Mouse (Mus musculus): ENCODE results near the gene Gpt2. TPM values are rescaled to one million over a fixed set of nuclear protein-coding genes. Genes with fewer than 3 reads are reported as not detected.

The Gpt2 gene
- polyA plus RNA-seq, 1 experiment from 2014 or later = 27.2 TPM

- WGBS = 94% methylated on average over 2 of the region's 2 CpGs
Observed at GRCm38 (mm10) chr8:85536332-85536731, 44.0 kb downstream of the Gpt2 start.

GRCm38 (mm10) chr8:85551934-85552333 lies 59.6 kb downstream of the Gpt2 start:
- peaks cover 46% of the 10 kb centered on the region for H3K36me3 ChIP-seq (ENCODE audit: control insufficient read depth, insufficient read depth, low read length)
- H3K9me3 ChIP-seq (ENCODE audit: control insufficient read depth, low read depth, low read length) = no peaks in the 10 kb centered on the region
- no peak for ATAC-seq (ENCODE audit: insufficient number of reproducible peaks, insufficient read depth, low FRiP score, low read depth)
- no peak overlapping the region for H3K4me2 ChIP-seq (replicated peaks; ENCODE audit: low read depth, low read length)
- H3K9ac ChIP-seq (replicated peaks; ENCODE audit: low read depth, low read length) = no peak overlapping the region
- H3K27ac ChIP-seq (ENCODE audit: low read length) = no peak overlapping the region
- H3K4me1 ChIP-seq (ENCODE audit: control insufficient read depth, insufficient read depth, low read length) = no peaks in the 10 kb centered on the region
- 91% methylated on average over 1 of the region's 1 CpGs for WGBS
- H3K4me3 ChIP-seq (ENCODE audit: low read depth, low read length) = no peak overlapping the region
- no peaks in the 10 kb centered on the region for H3K27me3 ChIP-seq (ENCODE audit: control insufficient read depth, insufficient read depth, low read length)

More at GRCm38 (mm10) chr8:85536332-85536731, 44.0 kb downstream of the Gpt2 start:
- H3K4me2 ChIP-seq (replicated peaks; ENCODE audit: low read depth, low read length) = no peak overlapping the region
- no peak overlapping the region for H3K9ac ChIP-seq (replicated peaks; ENCODE audit: low read depth, low read length)
- H3K27ac ChIP-seq (ENCODE audit: low read length) = no peak overlapping the region
- no peak for ATAC-seq (ENCODE audit: insufficient number of reproducible peaks, insufficient read depth, low FRiP score, low read depth)
- no peaks in the 10 kb centered on the region for H3K4me1 ChIP-seq (ENCODE audit: control insufficient read depth, insufficient read depth, low read length)
- no peaks in the 10 kb centered on the region for H3K9me3 ChIP-seq (ENCODE audit: control insufficient read depth, low read depth, low read length)
- H3K36me3 ChIP-seq (ENCODE audit: control insufficient read depth, insufficient read depth, low read length) = peaks cover 35% of the 10 kb centered on the region
- H3K27me3 ChIP-seq (ENCODE audit: control insufficient read depth, insufficient read depth, low read length) = no peaks in the 10 kb centered on the region
- no peak overlapping the region for H3K4me3 ChIP-seq (ENCODE audit: low read depth, low read length)

- peak overlapping the region; percentile 90 for H3K27ac ChIP-seq (ENCODE audit: low read length)
- H3K9ac ChIP-seq (replicated peaks; ENCODE audit: low read depth, low read length) = peak overlapping the region; percentile 71
Observed at GRCm38 (mm10) chr8:85554391-85555180, 62.2 kb downstream of the Gpt2 start.

GRCm38 (mm10) chr8:85555181-85556145 lies 63.1 kb downstream of the Gpt2 start, which contains the start of gene Dnaja2:
Gene Dnaja2, minus strand, starts transcription at chr8:85555344.
- H3K4me1 ChIP-seq (ENCODE audit: control insufficient read depth, insufficient read depth, low read length) = no peaks in the 10 kb centered on the region
- H3K9ac ChIP-seq (replicated peaks; ENCODE audit: low read depth, low read length) = peak within 1 kb of the TSS; percentile 71
- H3K36me3 ChIP-seq (ENCODE audit: control insufficient read depth, insufficient read depth, low read length) = peaks cover 21% of the 10 kb centered on the region
- peak within 1 kb of the TSS; percentile 58 for H3K4me3 ChIP-seq (ENCODE audit: low read depth, low read length)
- H3K4me2 ChIP-seq (replicated peaks; ENCODE audit: low read depth, low read length) = peak within 1 kb of the TSS; percentile 89
- no peaks in the 10 kb centered on the region for H3K27me3 ChIP-seq (ENCODE audit: control insufficient read depth, insufficient read depth, low read length)
- peak within 1 kb of the TSS; percentile 90 for H3K27ac ChIP-seq (ENCODE audit: low read length)
- no peaks in the 10 kb centered on the region for H3K9me3 ChIP-seq (ENCODE audit: control insufficient read depth, low read depth, low read length)
- WGBS = under 1% methylated on average over 71 of the region's 77 CpGs
- peak; percentile 94 for ATAC-seq (ENCODE audit: insufficient number of reproducible peaks, insufficient read depth, low FRiP score, low read depth)

More at GRCm38 (mm10) chr8:85554391-85555180, 62.2 kb downstream of the Gpt2 start:
- ATAC-seq (ENCODE audit: insufficient number of reproducible peaks, insufficient read depth, low FRiP score, low read depth) = peak; percentile 89
- Histone ChIP-seq H3K27me3 (ENCODE audit: control insufficient read depth, insufficient read depth, low read length) (no peaks in the 10 kb centered on the region), H3K4me3 (ENCODE audit: low read depth, low read length) (peak overlapping the region; percentile 58), H3K9me3 (ENCODE audit: control insufficient read depth, low read depth, low read length) (no peaks in the 10 kb centered on the region), H3K4me1 (ENCODE audit: control insufficient read depth, insufficient read depth, low read length) (no peaks in the 10 kb centered on the region), H3K36me3 (ENCODE audit: control insufficient read depth, insufficient read depth, low read length) (peaks cover 21% of the 10 kb centered on the region), H3K4me2 (replicated peaks; ENCODE audit: low read depth, low read length) (peak overlapping the region; percentile 85)
- WGBS = under 1% methylated on average over 49 of the region's 66 CpGs

- Histone ChIP-seq H3K27ac (ENCODE audit: low read length) (no peak overlapping the region), H3K27me3 (ENCODE audit: control insufficient read depth, insufficient read depth, low read length) (no peaks in the 10 kb centered on the region), H3K4me2 (replicated peaks; ENCODE audit: low read depth, low read length) (no peak overlapping the region), H3K9ac (replicated peaks; ENCODE audit: low read depth, low read length) (no peak overlapping the region), H3K36me3 (ENCODE audit: control insufficient read depth, insufficient read depth, low read length) (peaks cover 11% of the 10 kb centered on the region), H3K4me3 (ENCODE audit: low read depth, low read length) (no peak overlapping the region), H3K9me3 (ENCODE audit: control insufficient read depth, low read depth, low read length) (no peaks in the 10 kb centered on the region), H3K4me1 (ENCODE audit: control insufficient read depth, insufficient read depth, low read length) (no peaks in the 10 kb centered on the region)
- ATAC-seq (ENCODE audit: insufficient number of reproducible peaks, insufficient read depth, low FRiP score, low read depth) = no peak
- WGBS = 77% methylated on average over 2 of the region's 2 CpGs
Observed at GRCm38 (mm10) chr8:85556986-85557600, 64.7 kb downstream of the Gpt2 start.

- no peak overlapping the region for H3K9ac ChIP-seq (replicated peaks; ENCODE audit: low read depth, low read length)
- ATAC-seq (ENCODE audit: insufficient number of reproducible peaks, insufficient read depth, low FRiP score, low read depth) = no peak
- no peak overlapping the region for H3K4me2 ChIP-seq (replicated peaks; ENCODE audit: low read depth, low read length)
Observed at GRCm38 (mm10) chr8:85557601-85557986, 65.2 kb downstream of the Gpt2 start.

GRCm38 (mm10) chr8:85559201-85559600 lies 66.8 kb downstream of the Gpt2 start:
- Histone ChIP-seq H3K4me1 (ENCODE audit: control insufficient read depth, insufficient read depth, low read length) (no peaks in the 10 kb centered on the region), H3K27ac (ENCODE audit: low read length) (no peak overlapping the region), H3K27me3 (ENCODE audit: control insufficient read depth, insufficient read depth, low read length) (no peaks in the 10 kb centered on the region), H3K4me2 (replicated peaks; ENCODE audit: low read depth, low read length) (no peak overlapping the region), H3K9me3 (ENCODE audit: control insufficient read depth, low read depth, low read length) (no peaks in the 10 kb centered on the region), H3K36me3 (ENCODE audit: control insufficient read depth, insufficient read depth, low read length) (no peaks in the 10 kb centered on the region), H3K4me3 (ENCODE audit: low read depth, low read length) (no peak overlapping the region), H3K9ac (replicated peaks; ENCODE audit: low read depth, low read length) (no peak overlapping the region)
- ATAC-seq (ENCODE audit: insufficient number of reproducible peaks, insufficient read depth, low FRiP score, low read depth) = no peak
- 97% methylated on average over 1 of the region's 1 CpGs for WGBS

More at GRCm38 (mm10) chr8:85557601-85557986, 65.2 kb downstream of the Gpt2 start:
- Histone ChIP-seq H3K4me1 (ENCODE audit: control insufficient read depth, insufficient read depth, low read length) (no peaks in the 10 kb centered on the region), H3K4me3 (ENCODE audit: low read depth, low read length) (no peak overlapping the region), H3K36me3 (ENCODE audit: control insufficient read depth, insufficient read depth, low read length) (peaks cover 6% of the 10 kb centered on the region; the same call in 1 of the 2 replicates), H3K27ac (ENCODE audit: low read length) (no peak overlapping the region), H3K27me3 (ENCODE audit: control insufficient read depth, insufficient read depth, low read length) (no peaks in the 10 kb centered on the region), H3K9me3 (ENCODE audit: control insufficient read depth, low read depth, low read length) (no peaks in the 10 kb centered on the region)
- 76% methylated on average over 3 of the region's 3 CpGs for WGBS

- no peak for ATAC-seq (ENCODE audit: insufficient number of reproducible peaks, insufficient read depth, low FRiP score, low read depth)
- Histone ChIP-seq H3K9me3 (ENCODE audit: control insufficient read depth, low read depth, low read length) (no peaks in the 10 kb centered on the region), H3K36me3 (ENCODE audit: control insufficient read depth, insufficient read depth, low read length) (no peaks in the 10 kb centered on the region), H3K4me1 (ENCODE audit: control insufficient read depth, insufficient read depth, low read length) (no peaks in the 10 kb centered on the region), H3K27me3 (ENCODE audit: control insufficient read depth, insufficient read depth, low read length) (no peaks in the 10 kb centered on the region), H3K4me3 (ENCODE audit: low read depth, low read length) (no peak overlapping the region), H3K4me2 (replicated peaks; ENCODE audit: low read depth, low read length) (no peak overlapping the region), H3K9ac (replicated peaks; ENCODE audit: low read depth, low read length) (no peak overlapping the region), H3K27ac (ENCODE audit: low read length) (no peak overlapping the region)
- WGBS = 54% methylated on average over 2 of the region's 2 CpGs
Observed at GRCm38 (mm10) chr8:85559966-85560365, 67.6 kb downstream of the Gpt2 start.
